Mouse (Mus musculus) heart, adult 2 months (tissue): ENCODE measurements around the gene Vipr1.

Source experiments
- CTCF ChIP-seq: fragments of 200-600 bp; IDR thresholded peaks from 2 replicates; pipeline ENCODE4 v1.8.1; 2022; ENCODE audit warnings: antibody characterized with exemption, mild to moderate bottlenecking, moderate library complexity
- POLR2A ChIP-seq: fragments of 200-500 bp; IDR thresholded peaks from 2 replicates; pipeline ENCODE4 v1.6.1; 2011; ENCODE audit warnings: mild to moderate bottlenecking, low read depth, low read length, control low read depth; ENCODE audit not compliant: insufficient read depth

DNA sequence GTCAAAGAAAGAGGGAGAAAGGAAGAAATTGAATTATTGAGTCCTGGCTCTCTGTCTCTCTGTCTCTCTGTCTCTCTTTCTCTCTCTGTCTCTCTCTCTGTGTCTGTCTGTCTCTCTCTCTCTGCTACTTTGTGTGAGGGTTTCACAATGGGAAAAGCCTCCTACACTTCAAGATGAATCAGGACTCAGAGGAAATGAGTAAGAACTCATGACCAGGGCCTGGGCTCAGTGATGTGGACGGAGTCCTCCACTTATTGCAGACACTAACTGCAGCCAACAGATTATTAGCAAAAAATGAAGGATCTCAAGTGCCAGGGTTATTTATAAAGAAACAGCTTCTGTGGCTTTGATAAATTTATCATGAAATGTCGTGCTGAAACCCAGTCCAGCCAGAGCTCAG, 44.4 kb upstream of the Vipr1 start:
- TF ChIP-seq CTCF (no peak), POLR2A (no peak)
